Mouse (Mus musculus) CH12.LX (cell line): ENCODE measurements at regions not wholly inside any gene's neighbourhood (a gene's known extent, or its start where the extent isn't known, plus 50 kb on each side); places are given as distances from the start of the nearest gene placed in this dataset.
"Not testable (repeated sequence)": the region's sequence is repeated elsewhere in the genome, so short reads cannot be mapped to it uniquely, and the experiment has no call there.

Experiments
- DNase-seq: peaks from one replicate; pipeline ENCODE4 v3.0.0-alpha.2; 2013; ENCODE audit errors: extremely low read depth
- H3K27ac ChIP-seq: 2 replicates; pipeline ENCODE4 v1.5.1; 2012; ENCODE audit warnings: low read depth, mild to moderate bottlenecking, control low read depth, moderate library complexity; ENCODE audit not compliant: insufficient read depth
- H3K27me3 ChIP-seq: replicated peaks from 2 replicates; pipeline ENCODE3; 2012; ENCODE audit warnings: inconsistent platforms
- H3K36me3 ChIP-seq, 2 experiments: replicated peaks in 1 of 2; 2 replicates each; pipeline versions ENCODE3 to v1.6.1; 2012; ENCODE audit warnings: inconsistent platforms in 1 of 2, low read length in 1 of 2, mild to moderate bottlenecking in 1 of 2, mixed read lengths in 1 of 2, moderate library complexity in 1 of 2; ENCODE audit not compliant: control insufficient read depth in 1 of 2, insufficient read depth in 1 of 2
- H3K4me1 ChIP-seq, 2 experiments: 2 replicates each; pipeline ENCODE4 v1.6.1; 2012; ENCODE audit warnings: inconsistent platforms in 1 of 2, moderate library complexity in 1 of 2; ENCODE audit not compliant: insufficient read depth in 2 of 2, control insufficient read depth in 1 of 2
- H3K4me2 ChIP-seq: 2 replicates; pipeline ENCODE4 v1.6.1; 2012; ENCODE audit warnings: low read depth, mild to moderate bottlenecking, control low read depth; ENCODE audit not compliant: poor library complexity, insufficient read depth, severe bottlenecking
- H3K4me3 ChIP-seq, 3 experiments: fragments of 150-350 bp in 1 of 3; sonication (generic) in 1 of 3; replicated peaks in 1 of 3; 2 replicates each; pipeline versions ENCODE3 to v1.5.1; 2011 to 2012; ENCODE audit warnings: low read depth in 2 of 3, low read length in 2 of 3, mild to moderate bottlenecking in 2 of 3, moderate library complexity in 2 of 3, control low read depth in 1 of 3, improper control_type of control experiment in 1 of 3, inconsistent platforms in 1 of 3, mixed read lengths in 1 of 3; ENCODE audit not compliant: poor library complexity in 1 of 3
- H3K79me2 ChIP-seq: replicated peaks from 2 replicates; pipeline ENCODE4 v1.6.1; 2012; ENCODE audit warnings: mild to moderate bottlenecking, moderate library complexity; ENCODE audit not compliant: control insufficient read depth, poor library complexity, insufficient read depth, severe bottlenecking; ENCODE audit errors: extremely low read depth
- H3K9ac ChIP-seq: 2 replicates; pipeline ENCODE4 v1.6.1; 2012; ENCODE audit warnings: low read depth, mild to moderate bottlenecking, control low read depth, moderate library complexity; ENCODE audit not compliant: insufficient read depth
- H3K9me3 ChIP-seq: replicated peaks from 2 replicates; pipeline ENCODE3; 2012; ENCODE audit warnings: low read length, inconsistent platforms, mixed read lengths
- BHLHE40 ChIP-seq: IDR thresholded peaks from 2 replicates; pipeline ENCODE4 v1.6.1; 2011; ENCODE audit warnings: mild to moderate bottlenecking, low read depth, low read length, improper control_type of control experiment
- CHD2 ChIP-seq: IDR thresholded peaks from 2 replicates; pipeline ENCODE4 v1.6.1; 2011; ENCODE audit warnings: low read length, improper control_type of control experiment
- ELF1 ChIP-seq: IDR thresholded peaks from 2 replicates; pipeline ENCODE4 v1.6.1; 2014; ENCODE audit warnings: low read depth, mild to moderate bottlenecking, inconsistent platforms, low read length, improper control_type of control experiment
- GABPA ChIP-seq: IDR thresholded peaks from 2 replicates; pipeline ENCODE4 v1.6.1; 2012; ENCODE audit warnings: low read depth, low read length, improper control_type of control experiment, inconsistent platforms; ENCODE audit not compliant: insufficient replicate concordance
- IRF4 ChIP-seq: IDR thresholded peaks from 2 replicates; pipeline ENCODE4 v1.6.1; 2014; ENCODE audit warnings: low read depth, mild to moderate bottlenecking, inconsistent platforms, low read length, improper control_type of control experiment
- MAFK ChIP-seq: IDR thresholded peaks from 2 replicates; pipeline ENCODE4 v1.6.1; 2011; ENCODE audit warnings: low read length, improper control_type of control experiment; ENCODE audit not compliant: insufficient replicate concordance
- MAX ChIP-seq: IDR thresholded peaks from 2 replicates; pipeline ENCODE4 v1.6.1; 2011; ENCODE audit warnings: low read length, improper control_type of control experiment
- MEF2A ChIP-seq: IDR thresholded peaks from 2 replicates; pipeline ENCODE4 v1.6.1; 2014; ENCODE audit warnings: low read depth, mild to moderate bottlenecking, inconsistent platforms, low read length, improper control_type of control experiment, borderline replicate concordance
- MXI1 ChIP-seq: IDR thresholded peaks from 2 replicates; pipeline ENCODE4 v1.6.1; 2011; ENCODE audit warnings: mild to moderate bottlenecking, low read depth, low read length, improper control_type of control experiment
- MYC ChIP-seq: IDR thresholded peaks from 2 replicates; pipeline ENCODE4 v1.6.1; 2011; ENCODE audit warnings: low read depth, mild to moderate bottlenecking, improper control_type of control experiment, low read length
- NELFE ChIP-seq: IDR thresholded peaks from 2 replicates; pipeline ENCODE4 v1.6.1; 2011; ENCODE audit warnings: low read depth, low read length, improper control_type of control experiment
- PAX5 ChIP-seq: IDR thresholded peaks from 2 replicates; pipeline ENCODE4 v1.6.1; 2012; ENCODE audit warnings: low read length, inconsistent platforms, mixed read lengths
- POLR2AphosphoS2 ChIP-seq: IDR thresholded peaks from 2 replicates; pipeline ENCODE4 v1.6.1; 2011; ENCODE audit warnings: low read depth, low read length, improper control_type of control experiment
- RAD21 ChIP-seq: IDR thresholded peaks from 2 replicates; pipeline ENCODE4 v1.6.1; 2011; ENCODE audit warnings: low read depth, mild to moderate bottlenecking, low read length, improper control_type of control experiment, moderate library complexity
- TCF12 ChIP-seq: IDR thresholded peaks from 2 replicates; pipeline ENCODE4 v1.6.1; 2014; ENCODE audit warnings: low read depth, mild to moderate bottlenecking, inconsistent platforms, low read length, improper control_type of control experiment
- UBTF ChIP-seq: IDR thresholded peaks from 2 replicates; pipeline ENCODE4 v1.6.1; 2012; ENCODE audit warnings: low read depth, mild to moderate bottlenecking, inconsistent platforms, low read length, improper control_type of control experiment, moderate library complexity
- USF1 ChIP-seq: IDR thresholded peaks from 2 replicates; pipeline ENCODE4 v1.6.1; 2014; ENCODE audit warnings: low read depth, mild to moderate bottlenecking, inconsistent platforms, low read length, improper control_type of control experiment
- ZC3H11A ChIP-seq: IDR thresholded peaks from 2 replicates; pipeline ENCODE4 v1.6.1; 2012; ENCODE audit warnings: low read depth, mild to moderate bottlenecking, inconsistent platforms, low read length, improper control_type of control experiment
- dilution Hi-C: fragments of 300-500 bp; cut with MboI; formaldehyde crosslinking; loops from 2 replicates; pipeline ENCODE4 v1.14.3; 2020; ENCODE audit warnings: low sequenced_read_pairs; ENCODE audit not compliant: extremely low pct_unique_long_range_greater_than_20kb, extremely low pct_ligation_motif_present
- in situ Hi-C: fragments of 300-500 bp; cut with MboI; formaldehyde crosslinking; loops from 3 replicates; pipeline ENCODE4 v1.14.3; 2019; ENCODE audit warnings: low sequenced_read_pairs, low pct_ligation_motif_present, low pct_unique_long_range_greater_than_20kb, mixed read lengths

GRCm38 (mm10) chr10:49908126-49908525 lies 119.6 kb upstream of the Grik2 start:
- H3K4me1 ChIP-seq, H3K4me2 ChIP-seq, DNase-seq, H3K79me2 ChIP-seq, in situ Hi-C loops, H3K36me3 ChIP-seq, H3K4me3 ChIP-seq, H3K27me3 ChIP-seq, H3K9me3 ChIP-seq, H3K27ac ChIP-seq, H3K9ac ChIP-seq, dilution Hi-C loops: not testable (repeated sequence)

DNA sequence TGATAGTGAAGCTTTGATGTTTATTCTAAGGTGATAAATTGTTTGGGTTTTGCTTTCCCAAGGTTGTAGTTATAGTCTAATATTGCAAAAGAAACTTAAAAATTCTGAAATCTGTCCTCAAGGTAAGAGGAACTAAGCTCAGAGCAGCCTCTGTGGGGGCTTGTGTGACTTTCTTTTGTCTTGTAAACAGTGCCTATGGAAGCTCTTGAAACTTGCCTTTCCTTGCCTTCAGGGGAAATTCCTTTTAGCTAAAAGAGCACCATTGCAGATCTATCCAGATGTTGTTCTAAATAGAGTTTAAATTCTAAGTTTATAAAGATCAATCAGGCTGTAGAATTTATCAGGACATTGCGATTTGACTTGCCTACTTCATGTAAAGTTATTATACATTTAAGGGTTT lies 116.1 kb upstream of the Grik2 start:
- dilution Hi-C loops, H3K9ac ChIP-seq, H3K4me1 ChIP-seq, in situ Hi-C loops, H3K79me2 ChIP-seq, DNase-seq, H3K36me3 ChIP-seq, H3K9me3 ChIP-seq, H3K4me3 ChIP-seq, H3K27me3 ChIP-seq, H3K4me2 ChIP-seq, H3K27ac ChIP-seq: not testable (repeated sequence)

- no peak overlapping the region for H3K9ac ChIP-seq
- no peak overlapping the region for H3K4me3 ChIP-seq
- in situ Hi-C loops (no loop called here), dilution Hi-C loops (no loop called here)
- no peaks in the 10 kb centered on the region for H3K9me3 ChIP-seq
- DNase-seq: no peak
- H3K36me3 ChIP-seq: no peaks in the 10 kb centered on the region
- no peak overlapping the region for H3K4me2 ChIP-seq
- H3K27me3 ChIP-seq: no peaks in the 10 kb centered on the region
- H3K79me2 ChIP-seq: no peaks in the 10 kb centered on the region
- H3K4me1 ChIP-seq: no peaks in the 10 kb centered on the region
- no peak overlapping the region for H3K27ac ChIP-seq
- TF ChIP-seq CHD2 (no peak), MYC (no peak), MEF2A (no peak), BHLHE40 (no peak), MAFK (no peak), MAX (no peak), ZC3H11A (no peak), IRF4 (no peak), RAD21 (no peak), MXI1 (no peak), POLR2AphosphoS2 (no peak), TCF12 (no peak), PAX5 (no peak), GABPA (no peak), ELF1 (no peak), UBTF (no peak), NELFE (no peak), USF1 (no peak)
Observed at GRCm38 (mm10) chr10:49895436-49895835, 106.9 kb upstream of the Grik2 start.
